Mouse (Mus musculus) lung, adult 2 months (tissue): ENCODE measurements at regions not wholly inside any gene's neighbourhood (a gene's known extent, or its start where the extent isn't known, plus 50 kb on each side); places are given as distances from the start of the nearest gene placed in this dataset.

Experiments used
- DNase-seq: peaks from one replicate; pipeline ENCODE4 v3.0.0; 2022
- H3K4me1 ChIP-seq: fragments of 200-500 bp; 2 replicates; pipeline ENCODE4 v1.6.1; 2011; ENCODE audit warnings: low read length; ENCODE audit not compliant: control insufficient read depth, insufficient read depth
- H3K4me3 ChIP-seq: fragments of 200-500 bp; replicated peaks from 2 replicates; pipeline ENCODE3; 2011; ENCODE audit warnings: low read depth, mild to moderate bottlenecking, control low read depth, low read length; ENCODE audit errors: extremely low read depth
- CTCF ChIP-seq: fragments of 200-500 bp; IDR thresholded peaks from 2 replicates; pipeline ENCODE4 v1.5.1; 2011; ENCODE audit warnings: mild to moderate bottlenecking, low read length, control low read depth; ENCODE audit not compliant: insufficient read depth
- POLR2A ChIP-seq: fragments of 200-500 bp; IDR thresholded peaks from 2 replicates; pipeline ENCODE4 v1.6.1; 2011; ENCODE audit warnings: low read depth, mild to moderate bottlenecking, control low read depth, low read length, borderline replicate concordance; ENCODE audit errors: extremely low read depth
- WGBS: fragments of 180-500 bp; shearing (Covaris S2); methylation state at CpG from one replicate; pipeline ENCODE4 v1.1.7; 2018; 5-methylcytosine and 5-hydroxymethylcytosine counted together

- no peaks in the 10 kb centered on the region for H3K4me1 ChIP-seq
- H3K4me3 ChIP-seq, result no peak overlapping the region
- 46% methylated on average over 9 of the region's 9 CpGs for WGBS
- no peak for DNase-seq
- TF ChIP-seq POLR2A (no peak), CTCF (no peak)
Observed at GRCm38 (mm10) chr6:84476466-84476865, 117.2 kb downstream of the Cyp26b1 start.

GRCm38 (mm10) chr6:84474835-84475234 is 118.9 kb downstream of the Cyp26b1 start:
- DNase-seq, result no peak
- Histone ChIP-seq H3K4me1 (no peaks in the 10 kb centered on the region), H3K4me3 (no peak overlapping the region)
- TF ChIP-seq CTCF, result no peak
- no peak for TF ChIP-seq POLR2A

GRCm38 (mm10) chr6:84473171-84473570 is 120.5 kb downstream of the Cyp26b1 start:
- DNase-seq, result no peak
- H3K4me1 ChIP-seq, result no peaks in the 10 kb centered on the region
- TF ChIP-seq CTCF (no peak), POLR2A (no peak)
- H3K4me3 ChIP-seq, result no peak overlapping the region
- 68% methylated on average over 3 of the region's 3 CpGs for WGBS

- Histone ChIP-seq H3K4me3 (no peak overlapping the region), H3K4me1 (no peaks in the 10 kb centered on the region)
- no peak for TF ChIP-seq CTCF
- no peak for TF ChIP-seq POLR2A
- DNase-seq, result no peak
- 31% methylated on average over 3 of the region's 3 CpGs for WGBS
Observed at GRCm38 (mm10) chr6:84472287-84472686, 121.4 kb downstream of the Cyp26b1 start.

GRCm38 (mm10) chr6:84467319-84467718 is 126.4 kb downstream of the Cyp26b1 start:
- 79% methylated on average over 3 of the region's 3 CpGs for WGBS
- Histone ChIP-seq H3K4me1 (no peaks in the 10 kb centered on the region), H3K4me3 (no peak overlapping the region)
- TF ChIP-seq POLR2A (no peak), CTCF (no peak)
- no peak for DNase-seq

- WGBS, result 80% methylated on average over 7 of the region's 7 CpGs
- Histone ChIP-seq H3K4me1 (no peaks in the 10 kb centered on the region), H3K4me3 (no peak overlapping the region)
- DNase-seq, result no peak
- TF ChIP-seq POLR2A (no peak), CTCF (no peak)
Observed at GRCm38 (mm10) chr6:84466223-84466622, 127.5 kb downstream of the Cyp26b1 start.

GRCm38 (mm10) chr6:84465596-84465995 is 128.1 kb downstream of the Cyp26b1 start:
- no peaks in the 10 kb centered on the region for H3K4me1 ChIP-seq
- TF ChIP-seq POLR2A (no peak), CTCF (no peak)
- no peak overlapping the region for H3K4me3 ChIP-seq
- WGBS, result 85% methylated on average over 5 of the region's 5 CpGs
- no peak for DNase-seq

- Histone ChIP-seq H3K4me3 (no peak overlapping the region), H3K4me1 (no peaks in the 10 kb centered on the region)
- DNase-seq, result no peak
- no peak for TF ChIP-seq CTCF
- TF ChIP-seq POLR2A, result no peak
- 81% methylated on average over 7 of the region's 7 CpGs for WGBS
Observed at GRCm38 (mm10) chr6:84463592-84464367, 129.9 kb downstream of the Cyp26b1 start.

GRCm38 (mm10) chr6:84456803-84457202 is 136.9 kb downstream of the Cyp26b1 start:
- Histone ChIP-seq H3K4me1 (no peaks in the 10 kb centered on the region), H3K4me3 (no peak overlapping the region)
- DNase-seq, result no peak
- TF ChIP-seq POLR2A (no peak), CTCF (no peak)
- 74% methylated on average over 3 of the region's 3 CpGs for WGBS

GRCm38 (mm10) chr6:84445093-84445492 is 148.6 kb downstream of the Cyp26b1 start:
- Histone ChIP-seq H3K4me1 (no peaks in the 10 kb centered on the region), H3K4me3 (no peak overlapping the region)
- WGBS, result 30% methylated on average over 4 of the region's 4 CpGs
- no peak for DNase-seq
- no peak for TF ChIP-seq POLR2A
- no peak for TF ChIP-seq CTCF
